Mouse (Mus musculus) embryonic facial prominence, embryonic 14.5 days (tissue): ENCODE results near the gene Gm28539. TPM values are rescaled to one million over a fixed set of nuclear protein-coding genes. Genes with fewer than 3 reads are reported as not detected.
"Not testable (repeated sequence)": the region's sequence is repeated elsewhere in the genome, so short reads cannot be mapped to it uniquely, and the experiment has no call there.

Experiments
- ATAC-seq: fragments of 200-750 bp; cut with Nextera tagmentation; 2 replicates; pipeline ENCODE4 v1.8.0; 2017; ENCODE audit warnings: low read depth, moderate number of reproducible peaks, moderate TSS enrichment
- DNase-seq: peaks from one replicate; pipeline ENCODE4 v3.0.0-alpha.2; 2015; ENCODE audit warnings: low spot score
- H3K27ac ChIP-seq: fragments of 300-500 bp; sonication (generic); replicated peaks from 2 replicates; pipeline ENCODE4 v1.5.1; 2014; ENCODE audit warnings: low read depth, mild to moderate bottlenecking, low read length, moderate library complexity
- H3K27me3 ChIP-seq: fragments of 300-500 bp; sonication (generic); replicated peaks from 2 replicates; pipeline ENCODE4 v1.6.1; 2014; ENCODE audit warnings: low read length; ENCODE audit not compliant: control insufficient read depth, insufficient read depth
- H3K36me3 ChIP-seq: fragments of 300-500 bp; sonication (generic); 2 replicates; pipeline ENCODE4 v1.6.1; 2014; ENCODE audit warnings: low read length, mixed read lengths; ENCODE audit not compliant: control insufficient read depth, insufficient read depth
- H3K4me1 ChIP-seq: fragments of 300-500 bp; sonication (generic); 2 replicates; pipeline ENCODE4 v1.6.1; 2014; ENCODE audit warnings: antibody characterized with exemption, low read length; ENCODE audit not compliant: control insufficient read depth, insufficient read depth
- H3K4me2 ChIP-seq: fragments of 300-500 bp; sonication (generic); 2 replicates; pipeline ENCODE4 v1.6.1; 2014; ENCODE audit warnings: low read depth, mild to moderate bottlenecking, low read length, moderate library complexity, mixed read lengths
- H3K4me3 ChIP-seq: fragments of 300-500 bp; sonication (generic); 2 replicates; pipeline ENCODE4 v1.5.1; 2014; ENCODE audit warnings: low read depth, mild to moderate bottlenecking, low read length
- H3K9ac ChIP-seq: fragments of 300-500 bp; sonication (generic); 2 replicates; pipeline ENCODE4 v1.6.1; 2014; ENCODE audit warnings: low read depth, mild to moderate bottlenecking, low read length, moderate library complexity, mixed read lengths
- H3K9me3 ChIP-seq: fragments of 300-500 bp; sonication (generic); 2 replicates; pipeline ENCODE4 v1.6.1; 2016; ENCODE audit warnings: low read length; ENCODE audit not compliant: control insufficient read depth
- WGBS: fragments of 180-500 bp; shearing (Covaris S2); extraction: QIAGEN DNeasy Blood & Tissue Kit; methylation state at CpG from one replicate; pipeline ENCODE4 v1.1.7; 2014; 5-methylcytosine and 5-hydroxymethylcytosine counted together
- polyA plus RNA-seq: library from polyadenylated mRNA; unstranded; fragments of >200 nt; fragmentation: Nextera tagmentation; extraction: Ambion mirVana; gene quantifications from 2 replicates; pipeline ENCODE4 v1.2.1, GENCODE M21; 2014

Gene Gm28539
- polyA plus RNA-seq, 1 experiment from 2014 or later: not detected

GRCm38 (mm10) chr16:18833486-18833885 lies 2.9 kb upstream of the Gm28539 start:
- H3K9me3 ChIP-seq: no peaks in the 10 kb centered on the region
- no peak overlapping the region for H3K4me2 ChIP-seq
- WGBS: 72% methylated on average over 2 of the region's 2 CpGs
- no peak overlapping the region for H3K9ac ChIP-seq
- ATAC-seq (no peak), DNase-seq (no peak)
- H3K4me1 ChIP-seq: peaks cover 5% of the 10 kb centered on the region; the same call in 1 of the 2 replicates
- peaks cover 70% of the 10 kb centered on the region for H3K36me3 ChIP-seq
- H3K27ac ChIP-seq: no peak overlapping the region
- no peak overlapping the region for H3K4me3 ChIP-seq
- H3K27me3 ChIP-seq: no peaks in the 10 kb centered on the region

DNA sequence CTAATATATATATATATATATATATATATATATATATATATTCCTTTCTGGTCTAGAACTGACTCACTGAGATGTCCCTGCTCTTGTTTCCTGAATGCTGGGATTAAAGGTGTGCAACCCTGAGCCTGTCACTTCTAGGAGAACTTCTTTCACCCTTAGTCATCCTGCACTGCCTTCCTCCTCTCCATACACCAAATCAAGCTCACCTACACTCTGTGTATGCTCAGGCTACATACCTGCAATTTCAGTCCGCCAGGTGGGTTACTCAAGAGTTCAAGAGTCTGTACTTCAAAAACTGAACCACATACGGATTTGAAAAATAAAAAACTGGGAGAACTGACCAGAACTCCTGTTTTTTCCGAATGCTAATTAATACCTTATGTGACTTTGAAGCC lies 314 bp upstream of the Gm28539 start:
- H3K4me2 ChIP-seq: peak overlapping the region; percentile 75
- peak overlapping the region; percentile 92 for H3K9ac ChIP-seq
- H3K27me3 ChIP-seq: no peaks in the 10 kb centered on the region
- ATAC-seq (peak; percentile 30), DNase-seq (no peak)
- WGBS: 25% methylated on average over 3 of the region's 3 CpGs
- no peaks in the 10 kb centered on the region for H3K9me3 ChIP-seq
- H3K4me1 ChIP-seq: peaks cover 5% of the 10 kb centered on the region; the same call in 1 of the 2 replicates
- peak overlapping the region; percentile 85 for H3K4me3 ChIP-seq
- H3K27ac ChIP-seq: no peak overlapping the region
- peaks cover 53% of the 10 kb centered on the region for H3K36me3 ChIP-seq

GRCm38 (mm10) chr16:18838346-18838745 lies 2.0 kb downstream of the Gm28539 start:
- Histone ChIP-seq H3K27ac (no peak overlapping the region), H3K36me3 (peaks cover 30% of the 10 kb centered on the region), H3K4me2 (no peak overlapping the region), H3K27me3 (no peaks in the 10 kb centered on the region), H3K9me3 (no peaks in the 10 kb centered on the region), H3K4me3 (no peak overlapping the region), H3K4me1 (peaks cover 5% of the 10 kb centered on the region; the same call in 1 of the 2 replicates), H3K9ac (no peak overlapping the region)
- DNase-seq (no peak), ATAC-seq (no peak)
- 96% methylated on average over 4 of the region's 4 CpGs for WGBS

DNA sequence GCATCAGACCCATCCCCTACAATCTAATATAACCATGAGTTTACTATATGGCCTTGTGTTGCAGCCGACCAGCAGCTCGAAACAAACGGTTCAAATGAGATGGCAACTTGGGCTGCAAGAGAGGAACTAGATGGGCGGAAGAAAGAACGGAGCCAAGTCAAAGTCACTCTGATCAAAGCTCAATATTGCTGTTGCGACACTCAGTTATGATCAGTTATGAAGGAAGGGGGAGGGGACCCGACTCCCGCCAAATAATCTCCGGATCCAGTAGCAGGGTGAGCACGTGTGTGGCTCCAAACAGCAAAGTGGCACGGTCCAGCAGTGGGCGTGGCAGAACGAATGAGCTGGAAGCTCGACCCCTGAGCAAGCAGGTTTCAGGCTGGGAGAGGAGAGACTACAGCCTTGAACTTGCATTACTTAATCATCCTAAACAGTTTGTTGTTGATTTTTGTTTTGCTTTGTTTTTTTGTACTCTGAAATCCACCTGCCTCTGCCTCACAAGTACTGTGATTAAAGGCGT lies 10.0 kb downstream of the Gm28539 start:
- no peak overlapping the region for H3K4me3 ChIP-seq
- no peak overlapping the region for H3K9ac ChIP-seq
- H3K9me3 ChIP-seq: no peaks in the 10 kb centered on the region
- H3K4me2 ChIP-seq: no peak overlapping the region
- H3K4me1 ChIP-seq: no peaks in the 10 kb centered on the region
- 86% methylated on average over 15 of the region's 15 CpGs for WGBS
- H3K27me3 ChIP-seq: no peaks in the 10 kb centered on the region
- ATAC-seq (no peak), DNase-seq (no peak)
- no peak overlapping the region for H3K27ac ChIP-seq
- H3K36me3 ChIP-seq: no peaks in the 10 kb centered on the region

DNA sequence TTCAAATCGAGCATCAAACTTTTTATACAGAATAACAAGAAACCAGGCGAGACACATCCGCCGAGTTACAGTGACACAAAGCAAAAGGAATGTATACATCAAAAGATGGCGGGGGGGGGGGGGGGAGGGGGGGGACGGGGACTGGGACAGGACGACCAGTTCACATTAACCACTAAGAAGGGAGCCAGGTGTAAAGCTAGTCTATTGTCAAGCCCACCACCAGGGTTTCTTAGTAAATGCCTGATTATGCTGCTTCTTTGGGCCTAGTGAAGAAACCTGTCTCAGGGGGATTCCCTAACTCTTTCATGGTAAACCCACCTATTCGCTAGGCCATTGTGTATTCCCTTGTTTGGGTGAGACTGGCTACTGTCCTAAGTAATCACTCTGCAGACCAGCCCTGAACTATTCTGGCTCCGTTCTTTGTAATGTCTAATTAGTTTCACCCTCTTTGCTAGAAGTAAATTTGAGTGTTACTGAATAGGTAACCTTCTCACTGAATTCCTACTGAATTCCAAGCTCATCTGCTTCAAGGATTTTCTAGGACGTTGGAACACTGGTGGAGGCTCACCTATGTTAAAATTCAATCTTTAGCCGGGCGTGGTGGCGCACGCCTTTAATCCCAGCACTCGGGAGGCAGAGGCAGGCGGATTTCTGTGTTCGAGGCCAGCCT lies 13.3 kb downstream of the Gm28539 start:
- H3K9ac ChIP-seq, H3K4me3 ChIP-seq, ATAC-seq, H3K9me3 ChIP-seq, H3K4me1 ChIP-seq, H3K4me2 ChIP-seq, H3K27ac ChIP-seq, H3K27me3 ChIP-seq, H3K36me3 ChIP-seq, DNase-seq: not testable (repeated sequence)
- 93% methylated on average over 14 of the region's 17 CpGs for WGBS

DNA sequence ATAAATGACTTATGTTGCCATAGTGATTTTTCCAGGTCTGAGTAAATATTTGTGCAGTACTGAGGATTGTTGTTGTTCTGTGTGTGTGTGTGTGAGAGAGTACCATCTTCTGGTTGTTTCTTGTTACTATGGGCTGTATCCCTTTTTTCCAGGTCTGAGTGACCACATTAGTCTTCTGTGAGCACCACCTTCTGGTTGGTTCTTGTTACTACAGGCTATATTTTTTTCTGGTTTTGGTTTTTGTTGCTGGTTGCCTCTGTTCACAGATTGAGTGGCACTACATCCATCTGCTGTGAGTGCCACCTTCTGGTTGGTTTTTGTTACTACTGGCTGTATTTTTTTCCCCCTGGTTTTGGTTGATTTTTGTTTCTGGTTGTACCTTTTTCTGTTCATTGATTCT lies 22.2 kb downstream of the Gm28539 start:
- no peaks in the 10 kb centered on the region for H3K4me1 ChIP-seq
- H3K9ac ChIP-seq: no peak overlapping the region
- H3K4me3 ChIP-seq: no peak overlapping the region
- ATAC-seq (no peak), DNase-seq (peak; percentile 9)
- no peaks in the 10 kb centered on the region for H3K9me3 ChIP-seq
- H3K36me3 ChIP-seq: no peaks in the 10 kb centered on the region
- no peak overlapping the region for H3K4me2 ChIP-seq
- no peak overlapping the region for H3K27ac ChIP-seq
- no peaks in the 10 kb centered on the region for H3K27me3 ChIP-seq

GRCm38 (mm10) chr16:18860186-18860585 lies 23.8 kb downstream of the Gm28539 start:
- WGBS: 45% methylated on average over 1 of the region's 1 CpGs
- H3K4me2 ChIP-seq: no peak overlapping the region
- H3K9me3 ChIP-seq: no peaks in the 10 kb centered on the region
- H3K27ac ChIP-seq: no peak overlapping the region
- H3K27me3 ChIP-seq: no peaks in the 10 kb centered on the region
- ATAC-seq (no peak), DNase-seq (no peak)
- H3K9ac ChIP-seq: no peak overlapping the region
- no peaks in the 10 kb centered on the region for H3K4me1 ChIP-seq
- H3K4me3 ChIP-seq: no peak overlapping the region
- no peaks in the 10 kb centered on the region for H3K36me3 ChIP-seq

GRCm38 (mm10) chr16:18870495-18870894 lies 34.1 kb downstream of the Gm28539 start:
- WGBS: 90% methylated on average over 1 of the region's 1 CpGs
- not testable (repeated sequence) for H3K27me3 ChIP-seq, ATAC-seq

GRCm38 (mm10) chr16:18876091-18876441 lies 39.7 kb downstream of the Gm28539 start:
- 0 out of 2 replicates have a peak, but pooled peaks cover 4% of the 10 kb centered on the region for H3K4me1 ChIP-seq
- peak overlapping the region; percentile 89 for H3K4me3 ChIP-seq
- DNase-seq (no peak), ATAC-seq (no peak)
- no peaks in the 10 kb centered on the region for H3K9me3 ChIP-seq
- peak overlapping the region; percentile 84 for H3K4me2 ChIP-seq
- peaks cover 42% of the 10 kb centered on the region for H3K36me3 ChIP-seq
- WGBS: 1% methylated on average over 17 of the region's 17 CpGs
- peak overlapping the region; percentile 87 for H3K9ac ChIP-seq
- peak overlapping the region; percentile 94 for H3K27ac ChIP-seq
- H3K27me3 ChIP-seq: no peaks in the 10 kb centered on the region

More at GRCm38 (mm10) chr16:18870495-18870894, 34.1 kb downstream of the Gm28539 start:
- H3K27ac ChIP-seq, H3K4me3 ChIP-seq, H3K4me1 ChIP-seq, H3K9ac ChIP-seq, H3K4me2 ChIP-seq, DNase-seq: not testable (repeated sequence)
- peaks cover 40% of the 10 kb centered on the region for H3K36me3 ChIP-seq
- peaks cover 11% of the 10 kb centered on the region; the same call in 1 of the 2 replicates for H3K9me3 ChIP-seq
